Mouse (Mus musculus) limb, embryonic 11.5 days (tissue): ENCODE measurements at regions not wholly inside any gene's neighbourhood (a gene's known extent, or its start where the extent isn't known, plus 50 kb on each side); places are given as distances from the start of the nearest gene placed in this dataset.

Experiments used
- ATAC-seq: fragments of 200-750 bp; cut with Nextera tagmentation; 2 replicates; pipeline ENCODE4 v1.8.0; 2017; ENCODE audit warnings: low read depth; ENCODE audit not compliant: insufficient number of reproducible peaks, low FRiP score, low TSS enrichment
- DNase-seq: peaks from one replicate; pipeline ENCODE4 v3.0.0-alpha.2; 2015; ENCODE audit warnings: low spot score
- H3K27ac ChIP-seq: fragments of 300-500 bp; sonication (generic); replicated peaks from 2 replicates; pipeline ENCODE4 v1.5.1; 2014; ENCODE audit warnings: low read depth, mild to moderate bottlenecking, low read length
- H3K27me3 ChIP-seq: fragments of 300-500 bp; sonication (generic); 2 replicates; pipeline ENCODE4 v1.6.1; 2014; ENCODE audit warnings: mild to moderate bottlenecking, low read length, mixed read lengths; ENCODE audit not compliant: control insufficient read depth, insufficient read depth
- H3K36me3 ChIP-seq: fragments of 300-500 bp; sonication (generic); 2 replicates; pipeline ENCODE4 v1.6.1; 2014; ENCODE audit warnings: mild to moderate bottlenecking, low read length, moderate library complexity, mixed read lengths; ENCODE audit not compliant: control insufficient read depth, insufficient read depth
- H3K4me1 ChIP-seq: fragments of 300-500 bp; sonication (generic); 2 replicates; pipeline ENCODE4 v1.6.1; 2014; ENCODE audit warnings: low read length, mixed read lengths; ENCODE audit not compliant: control insufficient read depth, insufficient read depth
- H3K4me2 ChIP-seq: fragments of 300-500 bp; sonication (generic); 2 replicates; pipeline ENCODE4 v1.6.1; 2014; ENCODE audit warnings: low read depth, mild to moderate bottlenecking, moderate library complexity; ENCODE audit not compliant: severe bottlenecking
- H3K4me3 ChIP-seq: fragments of 300-500 bp; sonication (generic); 2 replicates; pipeline ENCODE4 v1.5.1; 2014; ENCODE audit warnings: low read depth, low read length
- H3K9ac ChIP-seq: fragments of 300-500 bp; sonication (generic); 2 replicates; pipeline ENCODE4 v1.6.1; 2014; ENCODE audit warnings: mild to moderate bottlenecking, low read length
- H3K9me3 ChIP-seq: fragments of 300-500 bp; sonication (generic); 2 replicates; pipeline ENCODE4 v1.6.1; 2016; ENCODE audit warnings: low read length; ENCODE audit not compliant: control insufficient read depth
- WGBS: fragments of 180-500 bp; shearing (Covaris S2); extraction: QIAGEN DNeasy Blood & Tissue Kit; methylation state at CpG from one replicate; pipeline ENCODE4 v1.1.7; 2014; 5-methylcytosine and 5-hydroxymethylcytosine counted together

- Histone ChIP-seq H3K4me2 (no peak overlapping the region), H3K9ac (0 out of 2 replicates have a peak overlapping the region, but pooled peaks have one; percentile 27), H3K27ac (peak overlapping the region; percentile 84), H3K4me3 (no peak overlapping the region), H3K4me1 (peaks cover 20% of the 10 kb centered on the region), H3K27me3 (no peaks in the 10 kb centered on the region), H3K36me3 (no peaks in the 10 kb centered on the region), H3K9me3 (no peaks in the 10 kb centered on the region)
- ATAC-seq (peak; percentile 68), DNase-seq (no peak)
- WGBS: 21% methylated on average over 5 of the region's 5 CpGs
These were observed 138.3 kb downstream of the Mn1 start for GRCm38 (mm10) chr5:111555312-111555957.

GRCm38 (mm10) chr5:111555981-111556380 lies 138.8 kb downstream of the Mn1 start:
- WGBS: 67% methylated on average over 7 of the region's 7 CpGs
- H3K4me2 ChIP-seq: no peak overlapping the region
- no peaks in the 10 kb centered on the region for H3K9me3 ChIP-seq
- no peaks in the 10 kb centered on the region for H3K27me3 ChIP-seq
- 0 out of 2 replicates have a peak overlapping the region, but pooled peaks have one; percentile 27 for H3K9ac ChIP-seq
- no peaks in the 10 kb centered on the region for H3K36me3 ChIP-seq
- H3K4me1 ChIP-seq: peaks cover 20% of the 10 kb centered on the region
- peak; percentile 28; the same call in 1 of the 2 replicates for ATAC-seq
- DNase-seq: no peak
- peak overlapping the region; percentile 84 for H3K27ac ChIP-seq
- H3K4me3 ChIP-seq: no peak overlapping the region

GRCm38 (mm10) chr5:111560432-111560831 lies 143.3 kb downstream of the Mn1 start:
- Histone ChIP-seq H3K4me1 (peaks cover 10% of the 10 kb centered on the region), H3K27ac (no peak overlapping the region), H3K9ac (no peak overlapping the region), H3K9me3 (no peaks in the 10 kb centered on the region), H3K4me2 (no peak overlapping the region), H3K4me3 (no peak overlapping the region), H3K36me3 (no peaks in the 10 kb centered on the region), H3K27me3 (no peaks in the 10 kb centered on the region)
- DNase-seq: no peak
- WGBS: 56% methylated on average over 9 of the region's 9 CpGs
- ATAC-seq: no peak

GRCm38 (mm10) chr5:111561301-111561700 lies 144.1 kb downstream of the Mn1 start:
- no peak overlapping the region for H3K4me3 ChIP-seq
- WGBS: 70% methylated on average over 10 of the region's 10 CpGs
- H3K9ac ChIP-seq: no peak overlapping the region
- H3K9me3 ChIP-seq: no peaks in the 10 kb centered on the region
- H3K27ac ChIP-seq: no peak overlapping the region
- no peaks in the 10 kb centered on the region for H3K27me3 ChIP-seq
- H3K4me2 ChIP-seq: no peak overlapping the region
- no peaks in the 10 kb centered on the region for H3K36me3 ChIP-seq
- ATAC-seq (no peak), DNase-seq (no peak)
- peaks cover 5% of the 10 kb centered on the region; the same call in 1 of the 2 replicates for H3K4me1 ChIP-seq

- H3K27ac ChIP-seq: no peak overlapping the region
- WGBS: 2% methylated on average over 10 of the region's 10 CpGs
- ATAC-seq: no peak
These were observed 153.7 kb downstream of the Mn1 start for GRCm38 (mm10) chr5:111570826-111571225.

GRCm38 (mm10) chr5:111573265-111573873 lies 156.2 kb downstream of the Mn1 start:
- Histone ChIP-seq H3K4me2 (no peak overlapping the region), H3K27me3 (no peaks in the 10 kb centered on the region), H3K27ac (no peak overlapping the region), H3K9ac (no peak overlapping the region), H3K9me3 (no peaks in the 10 kb centered on the region), H3K4me3 (no peak overlapping the region), H3K4me1 (peaks cover 29% of the 10 kb centered on the region), H3K36me3 (no peaks in the 10 kb centered on the region)
- no peak for DNase-seq
- ATAC-seq: no peak
- WGBS: 13% methylated on average over 13 of the region's 13 CpGs

More at GRCm38 (mm10) chr5:111570826-111571225, 153.7 kb downstream of the Mn1 start:
- no peak for DNase-seq
- H3K36me3 ChIP-seq: no peaks in the 10 kb centered on the region
- no peaks in the 10 kb centered on the region for H3K27me3 ChIP-seq
- no peaks in the 10 kb centered on the region for H3K9me3 ChIP-seq
- H3K4me3 ChIP-seq: no peak overlapping the region
- no peak overlapping the region for H3K9ac ChIP-seq
- H3K4me2 ChIP-seq: no peak overlapping the region
- H3K4me1 ChIP-seq: peaks cover 14% of the 10 kb centered on the region

- no peak overlapping the region for H3K9ac ChIP-seq
- no peaks in the 10 kb centered on the region for H3K27me3 ChIP-seq
These were observed 157.2 kb downstream of the Mn1 start for GRCm38 (mm10) chr5:111574219-111574840.

GRCm38 (mm10) chr5:111575376-111575775 lies 158.2 kb downstream of the Mn1 start:
- Histone ChIP-seq H3K9me3 (no peaks in the 10 kb centered on the region), H3K9ac (no peak overlapping the region), H3K4me3 (no peak overlapping the region), H3K4me2 (no peak overlapping the region), H3K27ac (no peak overlapping the region), H3K4me1 (peaks cover 39% of the 10 kb centered on the region), H3K36me3 (no peaks in the 10 kb centered on the region), H3K27me3 (no peaks in the 10 kb centered on the region)
- WGBS: 89% methylated on average over 5 of the region's 5 CpGs
- DNase-seq: no peak
- no peak for ATAC-seq

More at GRCm38 (mm10) chr5:111574219-111574840, 157.2 kb downstream of the Mn1 start:
- WGBS: 9% methylated on average over 8 of the region's 8 CpGs
- H3K27ac ChIP-seq: no peak overlapping the region
- DNase-seq (no peak), ATAC-seq (no peak)
- H3K9me3 ChIP-seq: no peaks in the 10 kb centered on the region
- no peak overlapping the region for H3K4me2 ChIP-seq
- peaks cover 38% of the 10 kb centered on the region for H3K4me1 ChIP-seq
- H3K4me3 ChIP-seq: no peak overlapping the region
- no peaks in the 10 kb centered on the region for H3K36me3 ChIP-seq
